Mouse (Mus musculus) gonadal fat pad, adult 2 months (tissue): ENCODE data around the gene Polr1c. TPM values are rescaled to one million over a fixed set of nuclear protein-coding genes. Genes with fewer than 3 reads are reported as not detected.

Experiments
- DNase-seq: peaks from one replicate; pipeline ENCODE4 v3.0.0-alpha.2; 2012; ENCODE audit warnings: low read depth
- polyA plus RNA-seq: library from polyadenylated mRNA; depleted of rRNA; stranded (reverse); fragments of >200 nt; gene quantifications from 2 replicates; pipeline ENCODE4 v1.2.3, GENCODE M21; 2012

Gene Polr1c
- polyA plus RNA-seq, 1 experiment: 62.2 TPM

- DNase-seq: peak; percentile 72
These were observed 18.2 kb upstream of the Polr1c start for GRCm38 (mm10) chr17:46265918-46266618.

DNA sequence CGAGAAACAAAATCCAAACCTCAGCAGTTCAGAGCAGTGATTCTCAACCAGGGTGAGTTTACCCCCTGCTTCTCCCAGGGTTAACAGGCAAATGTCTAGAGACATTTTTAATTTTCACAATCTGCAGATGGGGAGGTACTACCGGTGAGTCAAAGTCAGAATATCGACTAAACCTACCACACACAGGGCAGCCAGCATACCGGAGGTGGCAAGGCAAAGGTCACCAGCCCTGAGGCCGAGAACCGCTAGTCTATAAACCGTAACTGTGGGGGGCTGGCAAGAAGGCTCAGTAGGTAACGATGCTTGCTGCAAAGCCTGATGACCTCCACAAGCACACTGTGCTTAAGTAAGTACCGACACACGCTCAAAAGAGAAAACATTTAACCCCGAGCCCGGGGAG lies 17.6 kb upstream of the Polr1c start:
- no peak for DNase-seq

DNA sequence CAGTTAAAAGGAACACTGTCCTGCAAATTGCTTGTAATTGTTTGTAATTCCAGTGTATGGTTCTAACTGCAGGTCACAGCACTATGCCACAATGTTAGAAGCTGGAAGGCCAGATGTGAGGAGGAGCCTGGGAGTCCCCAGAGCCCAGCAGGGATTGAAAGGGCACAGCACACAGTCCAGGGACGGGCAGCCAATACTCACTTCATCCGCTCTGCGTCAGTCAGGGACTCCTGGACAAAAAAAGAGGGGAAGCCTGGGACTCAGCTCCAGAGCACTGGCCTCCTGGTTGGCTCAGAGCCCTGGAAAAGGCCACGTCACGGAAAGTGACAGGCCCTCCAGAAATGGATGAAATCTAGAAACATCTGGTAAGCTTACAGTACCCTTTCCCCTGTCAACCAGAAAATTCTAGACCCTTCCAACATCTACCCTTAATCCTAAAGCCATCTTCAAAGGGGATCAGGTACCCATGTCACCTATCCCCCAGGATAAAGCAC lies 14.4 kb upstream of the Polr1c start:
- no peak for DNase-seq

DNA sequence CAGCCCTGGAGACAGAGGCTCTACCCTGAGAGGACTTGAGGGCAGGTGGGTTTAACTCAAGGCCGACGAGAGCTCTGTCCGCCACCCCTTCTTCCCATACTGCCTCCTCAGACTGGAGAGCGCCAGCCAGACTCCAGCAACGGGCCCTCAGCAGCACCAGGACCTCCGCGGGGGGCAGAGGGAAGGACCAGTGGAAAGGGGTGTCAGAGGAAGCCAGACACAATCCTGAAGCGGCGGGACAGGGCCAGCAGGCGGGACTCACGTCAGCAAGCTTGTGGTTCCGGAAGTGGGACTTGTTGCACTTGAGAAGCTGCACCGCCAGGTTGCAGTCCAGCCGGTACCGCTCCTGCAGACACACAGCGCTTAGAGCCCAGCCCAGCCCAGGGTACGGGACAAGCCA lies 11.8 kb upstream of the Polr1c start:
- DNase-seq: no peak

- no peak for DNase-seq
These were observed 10.6 kb upstream of the Polr1c start for GRCm38 (mm10) chr17:46258279-46259053.

- no peak for DNase-seq
These were observed 7.3 kb upstream of the Polr1c start for GRCm38 (mm10) chr17:46255147-46255546.

DNA sequence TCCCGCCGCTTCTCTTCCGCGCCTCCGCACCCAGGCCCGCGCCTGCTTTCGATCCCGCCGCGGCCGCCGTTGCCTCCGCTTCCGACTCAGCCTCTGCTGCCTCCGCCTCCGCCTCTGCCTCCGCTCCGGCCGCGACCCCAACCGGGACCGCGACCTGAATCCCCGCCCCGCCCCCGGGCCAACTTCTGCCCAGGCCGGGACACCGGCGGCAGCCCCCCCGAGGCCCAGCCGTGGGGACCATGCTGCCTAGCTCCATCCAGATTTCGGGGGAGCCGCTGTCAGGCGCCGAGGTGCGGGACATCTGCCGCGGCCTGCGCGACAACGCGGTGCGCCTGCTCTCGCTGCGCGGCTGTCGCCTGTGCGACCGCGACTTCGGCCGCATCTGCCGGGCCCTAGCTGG lies 6.3 kb upstream of the Polr1c start:
- no peak for DNase-seq

- no peak for DNase-seq
These were observed 5.7 kb upstream of the Polr1c start, which contains the start of gene Lrrc73 for GRCm38 (mm10) chr17:46253452-46254084. Gene Lrrc73, plus strand, starts transcription at chr17:46253531.

GRCm38 (mm10) chr17:46252571-46253451 lies 5.0 kb upstream of the Polr1c start:
- no peak for DNase-seq

- no peak for DNase-seq
These were observed 3.3 kb upstream of the Polr1c start for GRCm38 (mm10) chr17:46251174-46251573.

- DNase-seq: no peak
These were observed 302 bp upstream of the Polr1c start for GRCm38 (mm10) chr17:46248189-46248522.

GRCm38 (mm10) chr17:46244579-46244978 lies 3.3 kb downstream of the Polr1c start:
- DNase-seq: no peak

DNA sequence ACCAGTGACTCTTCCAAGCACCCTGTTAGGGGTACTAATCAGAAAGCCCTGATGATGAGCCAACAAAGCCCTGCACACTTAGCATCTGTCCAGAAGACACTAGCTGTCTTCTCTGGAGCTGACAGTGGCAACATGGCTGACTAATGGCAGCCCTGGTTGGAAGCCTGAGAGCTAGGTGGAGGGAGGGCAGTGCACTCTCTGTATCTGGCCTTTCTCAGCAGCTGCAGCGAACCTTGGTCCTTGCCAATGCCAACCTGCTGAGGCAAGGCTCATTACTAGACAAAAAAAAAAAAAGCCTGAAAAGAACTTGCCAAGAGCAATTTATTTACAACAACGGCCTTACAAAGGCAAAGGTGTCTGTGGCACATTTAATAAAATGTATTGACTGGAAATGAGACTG lies 4.2 kb downstream of the Polr1c start:
- DNase-seq: no peak

DNA sequence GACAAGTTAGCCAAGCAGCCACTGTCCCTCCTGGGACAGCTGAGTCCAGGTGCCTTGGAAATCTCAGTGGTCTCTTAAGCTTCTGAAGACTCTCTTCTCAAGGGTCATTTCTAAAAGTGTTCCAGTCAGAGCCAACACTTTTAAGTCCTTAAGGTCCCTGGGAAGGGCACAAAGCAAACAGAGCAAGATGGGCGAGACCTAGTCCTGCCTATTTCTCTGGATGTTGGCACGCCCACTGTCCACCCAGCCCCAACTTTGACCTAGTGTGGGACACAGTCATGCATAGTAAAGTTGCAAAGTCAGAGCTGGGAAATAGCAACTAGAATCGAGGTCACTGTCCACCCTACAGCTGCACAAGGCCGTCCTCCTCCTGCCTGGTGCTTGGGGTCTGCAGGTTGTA lies 4.9 kb downstream of the Polr1c start:
- no peak for DNase-seq

DNA sequence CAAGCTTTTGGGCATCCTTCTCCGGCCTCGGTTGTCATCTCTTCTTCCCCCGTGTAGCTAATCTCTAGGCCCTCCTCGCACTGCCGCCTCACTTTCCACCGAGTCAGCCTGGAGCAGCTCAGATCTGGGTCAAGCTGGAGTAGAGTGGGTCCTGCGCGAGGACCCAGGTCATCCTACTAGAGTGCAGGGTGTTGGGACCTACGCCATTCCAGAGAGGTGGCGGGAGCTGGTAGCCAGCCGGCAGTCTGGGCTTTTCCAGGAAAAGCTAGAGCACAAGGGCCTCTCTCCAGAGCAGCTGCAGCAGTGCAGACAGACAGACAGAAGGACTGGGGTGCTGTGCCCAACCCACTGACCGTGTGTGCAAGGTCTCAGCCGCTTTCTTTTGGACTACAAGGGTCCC lies 5.6 kb downstream of the Polr1c start:
- DNase-seq: no peak

GRCm38 (mm10) chr17:46241471-46241870 lies 6.4 kb downstream of the Polr1c start:
- DNase-seq: no peak

GRCm38 (mm10) chr17:46239516-46240114 lies 8.2 kb downstream of the Polr1c start:
- no peak for DNase-seq

GRCm38 (mm10) chr17:46237480-46237879 lies 10.4 kb downstream of the Polr1c start:
- no peak for DNase-seq

DNA sequence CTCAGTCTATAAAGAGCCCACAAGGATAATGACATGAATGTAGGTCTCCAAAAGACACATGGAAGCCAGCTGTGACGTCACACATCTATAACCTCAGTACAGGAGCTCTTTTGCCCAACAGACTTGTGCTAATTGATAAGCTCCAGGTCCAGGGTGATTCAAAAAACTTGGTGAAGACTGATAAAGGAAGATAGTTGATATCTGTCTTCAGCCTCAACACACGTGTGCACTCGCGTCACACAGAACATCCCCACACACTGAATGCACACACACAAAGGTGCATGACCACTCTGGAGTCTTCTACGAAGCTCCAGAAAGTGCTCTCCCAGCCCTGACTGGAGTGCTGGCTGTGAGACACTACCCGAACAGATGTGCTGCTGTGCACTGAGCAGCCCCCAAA lies 10.8 kb downstream of the Polr1c start:
- no peak for DNase-seq

DNA sequence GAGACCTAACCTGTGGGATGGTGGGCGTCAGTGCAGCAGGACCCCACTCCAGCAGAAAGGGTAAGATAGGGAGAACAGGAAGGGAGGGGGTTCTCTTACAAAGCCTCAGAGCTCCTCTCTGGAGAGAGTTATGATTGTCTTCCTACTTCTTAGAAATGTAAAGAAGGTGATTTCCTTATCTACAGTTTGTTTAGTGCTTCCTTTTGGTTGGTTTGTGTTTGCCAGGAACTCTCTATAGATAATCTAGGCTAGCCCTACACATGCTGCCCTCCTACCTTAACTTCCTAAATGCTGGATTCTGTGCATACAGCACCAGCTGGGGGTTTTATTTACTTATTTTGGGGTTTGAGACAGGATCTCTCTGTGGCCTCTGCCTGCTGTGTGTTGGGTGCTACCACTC lies 11.8 kb downstream of the Polr1c start:
- DNase-seq: no peak

GRCm38 (mm10) chr17:46227576-46227975 lies 20.3 kb downstream of the Polr1c start:
- DNase-seq: no peak
